Mouse (Mus musculus): ENCODE measurements around the gene Zfp362.

Gene Zfp362

DNA sequence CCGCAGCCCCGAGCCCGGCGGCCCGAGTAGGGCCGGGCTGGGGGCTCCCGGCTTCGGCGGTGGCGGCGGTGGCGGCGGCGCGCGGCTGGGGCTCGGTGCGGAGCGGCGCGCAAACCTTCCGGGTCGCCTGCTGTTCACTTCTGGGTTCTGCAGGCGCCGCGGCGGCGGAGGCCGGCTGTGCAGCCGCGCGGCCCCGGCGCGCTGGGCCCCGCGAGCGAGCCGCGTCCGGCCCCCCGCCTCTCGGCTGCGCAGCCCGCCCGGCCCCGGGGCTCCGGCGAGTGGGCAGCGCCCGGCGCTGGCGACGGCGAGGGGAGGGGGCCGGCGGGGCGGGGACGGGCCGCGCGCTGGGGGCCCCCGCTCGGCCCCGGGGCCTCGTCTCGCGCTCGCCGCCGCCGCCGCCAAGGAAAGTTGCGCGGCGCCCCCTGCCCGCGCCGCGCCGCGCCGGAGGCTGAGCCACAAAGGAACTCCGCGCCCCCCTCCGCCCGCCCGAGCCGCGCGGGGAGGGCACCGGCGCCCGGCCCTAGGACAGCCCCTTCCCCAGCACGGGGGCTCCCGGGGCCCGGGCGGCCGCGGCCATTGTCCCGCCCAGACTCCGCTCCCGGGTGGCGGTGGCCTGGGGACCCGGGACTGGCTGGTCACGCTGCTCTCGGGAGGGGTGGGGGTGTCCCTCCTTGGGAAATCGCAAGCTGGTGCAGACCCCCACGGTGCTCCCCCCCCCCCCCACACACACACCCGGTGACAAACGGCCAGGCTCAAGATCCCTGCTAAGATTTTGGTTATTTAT, at the start of gene Zfp362:
Zfp362 (minus strand) TSS at position 3 of the 784 bp plus-strand sequence.
- DNase-seq = peak; percentile 76

DNA sequence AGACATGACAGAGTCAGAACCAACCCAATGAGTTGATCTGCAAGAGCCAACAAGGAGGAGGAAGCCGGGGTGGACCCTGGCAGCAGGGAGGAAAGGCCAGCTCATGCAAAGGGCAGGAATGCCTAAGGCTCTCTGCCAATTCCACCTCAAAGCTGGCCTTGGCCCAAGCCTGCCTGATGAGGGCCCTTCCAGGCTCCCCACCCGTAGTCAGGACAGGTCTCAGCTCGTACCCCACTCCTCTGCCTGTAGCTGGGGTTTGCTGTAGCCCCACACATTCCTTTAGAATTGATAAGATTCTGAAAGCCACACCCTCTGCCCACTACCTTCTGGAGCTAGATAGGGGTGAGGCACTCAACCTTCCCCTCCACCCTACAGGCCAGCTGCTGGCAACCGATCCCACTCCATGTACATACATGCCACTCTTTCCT, 49.8 kb upstream of the Zfp362 start:
- peak; percentile 91 for DNase-seq

DNA sequence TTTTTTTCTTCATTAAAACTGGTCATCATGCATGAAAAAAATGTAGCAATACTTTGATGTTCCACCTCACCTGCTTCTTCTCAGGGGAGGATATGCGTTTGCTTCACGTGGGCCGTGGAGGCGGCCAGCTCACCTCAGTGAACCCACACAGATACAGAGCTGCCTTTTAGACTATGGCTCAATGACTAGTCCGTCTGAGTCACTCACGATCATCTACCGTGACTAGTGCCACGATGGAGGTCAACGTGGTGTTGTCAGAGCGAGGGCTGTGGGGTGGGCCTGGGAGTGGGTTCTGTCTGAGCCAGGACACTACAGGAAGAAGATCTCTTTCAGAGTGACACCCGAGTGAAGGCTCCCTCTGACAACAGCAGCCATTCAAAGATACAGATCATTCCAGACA, 47.3 kb upstream of the Zfp362 start:
- DNase-seq = no peak

DNA sequence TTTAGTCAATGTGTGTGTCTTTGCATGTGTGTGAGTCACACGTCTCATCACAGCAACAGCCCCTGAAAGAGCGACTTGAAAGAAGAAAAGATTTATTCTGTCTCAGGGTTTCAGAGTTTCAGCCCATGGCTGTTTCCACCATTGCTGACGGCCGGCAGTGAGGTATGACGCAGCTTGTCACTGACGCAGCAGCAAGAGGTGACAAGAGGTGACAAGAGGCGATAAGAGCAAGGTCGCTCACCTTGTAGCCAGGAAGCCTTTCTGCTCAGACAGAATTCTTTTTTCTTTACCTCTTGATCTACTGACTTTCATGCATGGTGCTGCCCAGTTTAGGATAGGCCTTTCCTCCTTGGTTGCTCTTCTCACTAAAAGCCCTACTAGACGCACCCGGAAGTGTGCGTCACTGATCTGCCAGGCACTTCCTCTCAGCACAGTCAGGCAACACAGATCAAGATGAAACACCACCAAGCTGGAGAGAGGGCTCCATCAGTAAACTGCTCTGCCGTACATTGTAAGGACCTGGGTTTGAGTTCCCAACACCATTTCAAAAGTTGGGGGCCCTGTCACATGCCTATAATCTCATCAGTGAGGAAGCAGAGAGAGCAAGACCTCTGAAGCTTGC, 46.5 kb upstream of the Zfp362 start:
- no peak for DNase-seq

DNA sequence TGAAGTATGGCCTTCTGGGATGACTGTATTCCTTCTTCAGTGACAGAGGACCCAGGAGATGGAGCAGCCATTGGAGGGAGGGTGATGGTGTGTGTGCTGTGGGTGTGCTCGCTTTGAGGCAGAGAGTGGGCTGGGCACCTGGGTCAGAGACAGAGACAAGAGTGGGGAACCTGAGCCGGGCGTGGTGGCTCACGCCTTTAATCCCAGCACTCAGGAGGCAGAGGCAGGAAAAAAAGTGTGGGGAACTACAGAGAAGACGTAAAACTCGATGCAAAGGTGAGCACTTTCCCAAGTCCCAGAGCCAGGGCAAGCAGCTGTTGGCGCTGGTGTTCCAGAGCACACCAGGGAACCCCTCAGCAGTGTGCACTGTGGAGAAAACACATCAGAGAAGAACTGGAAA, 43.8 kb upstream of the Zfp362 start:
- no peak for DNase-seq

DNA sequence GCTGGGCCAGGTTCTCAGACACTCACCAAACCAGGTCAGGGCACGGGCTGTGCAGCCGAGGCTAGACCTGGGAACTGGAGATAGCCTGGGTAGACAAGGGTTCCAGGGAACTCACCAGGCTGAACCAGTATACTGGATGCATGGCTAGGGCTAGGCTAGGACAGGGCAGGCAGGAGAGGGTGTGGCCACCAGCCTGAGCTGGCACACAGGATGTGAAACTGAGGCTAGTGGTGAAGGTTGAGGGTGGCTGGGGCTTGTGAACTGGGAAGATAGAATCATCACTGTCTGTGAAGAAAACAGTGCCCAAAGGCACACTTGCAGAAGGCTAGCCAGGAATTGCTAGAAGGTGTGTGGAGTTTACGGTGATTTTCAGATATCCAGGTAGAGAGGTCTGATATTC, 43.1 kb upstream of the Zfp362 start:
- DNase-seq = no peak

DNA sequence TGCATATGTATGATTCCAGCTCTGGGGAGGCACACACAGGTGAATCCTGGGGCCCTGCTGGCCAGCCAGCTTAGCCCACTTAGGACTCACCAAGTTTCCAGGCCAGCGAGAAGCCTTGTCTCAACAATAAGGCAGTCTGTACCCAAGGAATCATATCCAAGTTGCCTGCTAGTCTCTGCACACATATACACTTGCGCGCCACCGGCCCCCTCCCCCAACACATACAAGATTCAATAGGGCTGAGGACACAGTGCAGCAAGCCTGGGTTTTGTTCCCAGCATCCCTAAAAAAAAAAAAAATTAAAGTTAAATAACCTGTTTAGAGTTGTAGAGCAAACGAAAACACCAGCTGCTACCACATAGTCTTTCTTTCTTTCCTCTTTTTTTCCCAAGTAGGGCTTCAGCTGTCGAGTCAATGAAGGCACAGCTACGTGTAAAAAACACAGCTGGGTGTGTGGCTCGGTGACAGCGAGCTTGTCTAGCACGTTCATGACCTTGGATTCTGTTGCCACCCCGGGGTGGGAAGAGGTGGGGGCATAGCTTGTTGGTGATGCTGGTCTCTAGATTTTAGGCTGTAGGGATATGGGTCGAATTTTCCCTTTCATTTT, 39.6 kb upstream of the Zfp362 start:
- no peak for DNase-seq

DNA sequence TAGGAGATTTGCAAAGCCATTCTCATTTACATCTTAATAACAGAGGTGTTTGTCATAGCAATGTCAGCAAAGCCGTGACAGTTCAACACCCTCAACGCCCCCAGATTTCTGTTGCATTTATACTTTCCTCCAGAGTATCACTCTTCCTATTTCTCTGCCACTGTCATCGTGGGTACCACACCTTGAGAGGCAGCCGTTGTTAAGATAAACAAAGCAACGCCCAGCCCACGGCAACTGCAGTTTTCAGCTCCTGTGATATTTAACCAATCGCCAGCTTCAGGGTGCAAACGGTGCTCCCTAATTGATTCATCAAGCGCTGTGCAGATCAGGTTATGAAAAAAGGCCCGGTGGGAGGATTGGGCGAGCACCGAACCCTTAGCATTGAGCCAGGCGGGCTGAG, 38.7 kb upstream of the Zfp362 start:
- no peak for DNase-seq

DNA sequence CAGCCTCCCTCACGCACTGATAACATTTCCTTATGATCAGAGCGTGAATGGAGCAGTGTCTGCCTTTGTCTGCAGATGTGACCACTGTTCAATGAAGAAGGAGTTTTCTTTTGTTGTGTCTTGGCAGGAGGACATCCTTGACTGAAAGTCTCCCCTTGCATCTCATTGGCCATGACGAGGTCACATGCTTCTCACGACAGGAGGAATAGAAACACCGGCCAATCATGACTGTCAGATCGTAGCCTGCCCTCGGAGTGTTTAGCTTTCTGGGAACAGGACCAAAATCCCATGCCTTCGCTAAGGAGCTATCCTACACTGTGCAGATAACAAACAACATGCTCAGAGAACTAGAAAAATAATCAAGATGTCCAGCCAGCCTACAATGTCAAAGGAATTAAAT, 35.4 kb upstream of the Zfp362 start:
- peak; percentile 14 for DNase-seq

DNA sequence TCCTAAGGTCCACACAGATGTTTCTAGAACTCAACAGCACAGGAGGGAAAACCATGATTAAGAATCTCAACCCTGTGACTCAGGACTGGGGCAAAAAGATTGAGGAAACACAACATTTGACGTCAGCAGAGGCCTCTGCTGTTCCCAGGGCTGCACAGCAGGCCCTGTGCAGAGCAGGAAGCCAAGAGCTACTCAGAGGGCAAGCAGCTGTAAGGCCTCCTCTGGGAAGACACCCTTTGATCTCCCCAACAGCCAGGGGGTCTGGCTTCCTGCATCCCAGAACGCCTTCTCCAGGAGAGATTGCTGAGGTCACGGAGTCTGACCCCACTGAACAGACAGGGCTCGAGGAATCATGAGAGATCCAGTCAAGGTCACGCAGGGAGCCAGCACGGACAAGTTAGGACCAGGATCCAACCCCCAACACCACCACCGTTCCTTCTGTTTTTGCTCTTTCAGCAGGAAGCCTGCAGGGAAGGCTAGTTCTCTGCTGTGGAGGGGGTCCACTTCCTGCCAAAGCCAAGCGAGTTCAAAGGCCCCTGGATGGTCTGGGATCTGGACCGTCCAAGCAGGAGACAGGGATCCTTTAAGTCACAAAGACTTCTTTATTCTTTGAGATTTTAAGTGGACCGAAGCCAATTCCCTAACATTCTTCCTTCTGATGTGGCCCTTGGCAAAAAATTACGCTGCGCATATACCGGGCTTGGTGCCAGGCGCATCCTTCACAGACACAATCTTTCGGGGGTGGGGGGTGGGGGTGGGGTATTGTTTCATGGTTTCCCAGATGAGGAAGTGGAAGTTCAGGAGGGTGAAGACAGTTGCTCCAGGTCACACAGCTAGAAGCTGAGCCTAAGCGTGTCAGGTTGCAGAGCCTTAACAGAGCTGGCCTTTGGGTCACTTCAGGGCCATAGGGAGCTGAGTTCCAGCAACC, 34.2 kb upstream of the Zfp362 start:
- DNase-seq = peak; percentile 81

DNA sequence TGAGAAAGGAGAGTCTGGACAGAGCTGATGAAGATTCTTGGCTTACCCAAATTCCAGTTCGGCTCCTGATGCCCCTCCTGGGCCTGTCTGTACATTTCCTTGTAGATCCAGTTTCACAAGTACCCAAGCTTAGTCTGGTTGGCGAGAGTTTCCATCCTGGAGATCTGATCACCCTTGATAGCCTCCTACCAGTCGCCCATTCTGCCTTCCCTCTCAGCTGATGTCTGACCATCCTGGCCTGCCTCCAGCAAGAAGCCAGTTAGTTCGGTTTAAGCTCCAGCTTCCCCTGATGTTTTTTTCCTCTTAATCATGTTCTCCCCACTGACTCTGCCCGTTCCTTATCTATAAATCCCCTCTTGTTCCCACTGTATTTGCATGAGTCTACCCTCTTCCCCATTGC, 32.4 kb upstream of the Zfp362 start:
- no peak for DNase-seq

DNA sequence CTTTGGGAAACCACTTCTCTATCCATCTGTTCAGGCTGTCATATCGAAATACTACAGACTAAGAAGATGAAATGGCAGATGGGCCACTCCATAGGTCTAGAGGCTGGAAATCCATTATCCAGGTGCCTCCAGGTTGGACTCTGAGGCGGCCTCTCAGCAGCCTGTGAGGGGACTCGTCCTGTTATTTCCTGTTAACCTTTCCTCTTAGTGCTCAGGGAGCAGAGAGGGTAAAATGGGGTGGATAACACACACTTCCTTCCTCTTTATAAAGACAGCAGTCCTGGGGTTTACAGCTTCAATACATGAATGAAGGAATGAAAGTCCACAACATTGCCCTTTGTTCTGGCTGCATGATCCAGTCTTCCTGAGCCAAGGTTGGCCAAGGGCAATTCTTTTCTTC, 18.3 kb upstream of the Zfp362 start:
- no peak for DNase-seq

DNA sequence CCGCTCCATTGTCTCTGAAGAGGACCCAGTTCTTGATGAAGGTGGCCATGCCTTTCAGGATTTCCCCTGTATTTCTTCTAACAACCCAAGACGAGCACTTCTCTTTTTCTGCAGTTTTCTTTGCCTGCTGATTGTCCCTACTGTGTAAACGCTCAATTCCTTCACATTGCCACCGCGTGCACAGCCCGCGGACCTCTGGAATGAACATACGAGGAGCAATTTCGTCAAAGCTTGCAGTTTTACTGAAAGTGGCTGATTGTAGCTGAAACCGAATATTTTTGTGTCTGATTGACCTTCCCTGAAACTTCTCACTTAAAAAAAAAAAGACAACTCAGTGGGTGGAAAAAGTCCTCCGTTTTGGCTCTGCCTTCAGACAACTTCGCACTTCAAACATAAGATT, 14.7 kb upstream of the Zfp362 start:
- no peak for DNase-seq

DNA sequence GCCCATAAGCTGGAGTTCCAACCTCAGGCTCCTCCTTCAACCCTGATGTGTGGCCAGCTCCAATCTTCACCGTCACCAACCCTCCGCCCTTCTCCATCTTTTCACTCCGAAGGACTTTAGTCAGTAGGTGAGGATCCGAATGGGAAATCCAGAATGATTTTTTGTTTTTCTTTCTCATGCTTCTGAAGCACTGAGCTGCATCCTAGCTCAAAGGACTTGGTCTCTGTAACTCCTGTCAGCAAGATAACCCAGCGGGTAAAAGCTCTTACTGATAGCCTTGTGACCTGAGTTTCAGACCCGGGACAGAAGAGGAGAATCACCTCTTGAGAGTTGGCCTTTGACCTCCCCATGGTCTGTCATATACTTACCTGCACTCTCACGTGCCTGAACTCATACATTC, 11.2 kb upstream of the Zfp362 start:
- no peak for DNase-seq

DNA sequence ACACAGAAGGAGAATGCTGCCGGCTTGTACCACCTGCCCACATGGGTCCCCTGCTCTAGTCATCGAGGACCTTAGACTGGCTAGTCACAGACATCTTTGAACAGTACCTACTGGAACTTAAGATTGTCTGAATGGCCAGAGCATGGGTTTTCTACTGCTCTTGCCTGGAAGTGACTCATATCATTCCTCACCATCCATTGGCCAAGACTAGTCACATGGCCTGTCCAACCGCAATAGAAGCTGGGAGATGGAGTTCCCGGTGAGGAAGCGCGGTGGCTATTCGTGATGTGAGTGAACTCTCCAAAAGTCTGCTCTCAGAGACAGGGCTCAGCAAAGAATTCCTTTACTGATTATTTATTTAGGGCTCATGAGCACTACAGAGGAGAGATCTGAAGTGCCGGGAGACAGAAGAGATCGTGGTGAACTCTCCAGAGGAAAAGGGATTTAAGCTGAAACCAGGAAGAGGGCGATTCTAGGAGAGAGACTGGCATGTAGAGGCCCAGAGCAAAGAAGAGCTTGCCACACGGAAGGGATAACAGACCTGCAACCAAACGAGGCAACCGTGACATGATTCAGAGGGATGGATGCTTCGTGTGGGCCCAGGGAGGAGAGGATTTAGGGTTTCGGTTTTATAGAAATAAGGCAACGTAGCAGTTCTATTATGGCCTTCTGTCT, 5.7 kb upstream of the Zfp362 start:
- DNase-seq = peak; percentile 89

DNA sequence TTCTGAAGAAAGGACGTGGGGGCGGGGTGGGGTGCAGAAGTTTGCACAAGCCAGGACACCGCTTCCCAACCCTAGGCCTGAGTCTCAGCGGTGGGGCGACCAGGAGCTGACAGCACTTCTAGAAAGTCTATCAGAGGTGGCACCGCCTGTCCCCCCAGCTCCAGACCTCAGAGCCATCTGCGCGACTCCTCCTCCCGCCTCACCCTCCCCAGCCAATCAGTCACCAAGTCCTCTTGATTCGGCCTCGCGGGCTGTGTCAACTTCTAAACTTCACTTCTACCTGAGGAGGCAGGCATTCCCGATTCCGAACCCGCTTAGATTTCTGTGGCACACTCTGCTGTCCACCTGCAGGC, 958 bp upstream of the Zfp362 start:
- peak; percentile 78 for DNase-seq

DNA sequence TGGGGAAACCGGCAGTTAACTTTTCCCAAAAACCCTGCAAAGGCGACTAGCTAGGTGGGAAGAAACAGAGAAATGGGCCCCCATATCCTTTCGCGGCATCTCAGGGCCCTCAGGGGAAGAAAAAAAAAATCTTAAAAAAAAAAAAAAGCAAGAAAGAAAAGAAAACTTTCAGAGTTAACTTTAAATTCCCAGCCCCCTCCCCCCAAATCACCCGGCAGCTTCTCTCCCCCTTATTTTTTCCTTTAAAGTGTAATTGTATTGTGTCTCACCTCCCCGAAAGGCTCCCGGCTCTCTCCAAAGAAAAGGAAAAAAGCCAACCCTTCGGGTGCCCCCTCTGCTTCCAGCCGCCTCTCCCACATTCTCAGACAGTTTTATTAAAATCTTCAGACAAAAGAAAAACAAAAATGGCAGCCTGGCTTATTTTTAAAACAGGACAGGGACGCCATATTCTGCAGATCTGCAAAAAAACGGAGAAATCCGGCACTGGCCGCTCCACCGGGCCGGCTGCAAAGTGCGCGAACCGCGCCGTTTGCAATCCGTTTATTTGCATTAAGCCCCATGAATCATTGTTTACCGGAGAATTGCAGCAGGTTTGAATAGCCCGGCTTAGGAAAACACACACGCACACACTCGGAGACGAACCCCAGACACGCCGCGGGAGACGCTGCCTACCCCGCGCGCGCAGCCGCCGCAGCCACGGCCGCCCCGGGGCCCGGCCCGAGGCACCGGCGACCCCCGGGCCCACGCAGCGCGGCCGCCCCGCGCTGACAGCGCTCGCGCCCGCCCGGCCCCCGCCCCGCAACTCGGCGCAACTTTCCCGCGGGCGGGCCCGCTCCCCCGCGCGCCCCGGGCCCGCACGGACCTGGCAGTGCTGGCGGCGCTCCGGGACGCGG, 449 bp downstream of the Zfp362 start:
- DNase-seq = peak; percentile 55

DNA sequence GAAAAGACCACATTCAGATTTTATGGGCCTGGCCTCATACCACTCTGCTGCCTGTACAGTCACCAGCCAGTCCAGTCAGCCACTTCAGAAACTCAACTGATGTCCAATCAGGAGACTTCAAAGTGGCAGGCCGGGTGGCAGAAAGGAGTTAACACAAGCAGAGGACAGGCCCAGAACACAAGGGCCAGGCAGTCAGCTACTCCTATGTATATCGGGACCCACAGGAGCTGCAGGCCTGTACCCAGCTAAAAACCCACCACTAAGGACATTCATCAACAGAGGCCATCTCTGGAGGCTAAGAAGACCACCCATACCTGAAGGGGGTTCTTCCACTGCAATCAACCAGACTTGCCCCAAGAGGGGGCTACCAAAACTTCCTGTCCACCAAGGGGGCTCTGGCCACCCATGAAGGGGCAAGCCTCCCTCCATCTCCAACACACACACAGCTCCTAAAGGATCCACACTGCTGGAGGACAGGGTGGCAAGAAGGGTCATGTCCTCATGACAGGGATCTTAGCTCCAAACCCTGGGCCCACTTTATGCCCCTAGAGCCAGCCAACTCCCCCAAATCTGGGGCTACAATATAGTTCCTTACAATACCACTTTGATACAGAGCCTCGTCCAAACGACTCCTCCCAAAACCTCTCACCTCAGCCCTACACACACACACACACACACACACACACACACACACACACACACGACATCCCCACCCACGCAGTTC, 1.3 kb downstream of the Zfp362 start:
- DNase-seq = no peak

DNA sequence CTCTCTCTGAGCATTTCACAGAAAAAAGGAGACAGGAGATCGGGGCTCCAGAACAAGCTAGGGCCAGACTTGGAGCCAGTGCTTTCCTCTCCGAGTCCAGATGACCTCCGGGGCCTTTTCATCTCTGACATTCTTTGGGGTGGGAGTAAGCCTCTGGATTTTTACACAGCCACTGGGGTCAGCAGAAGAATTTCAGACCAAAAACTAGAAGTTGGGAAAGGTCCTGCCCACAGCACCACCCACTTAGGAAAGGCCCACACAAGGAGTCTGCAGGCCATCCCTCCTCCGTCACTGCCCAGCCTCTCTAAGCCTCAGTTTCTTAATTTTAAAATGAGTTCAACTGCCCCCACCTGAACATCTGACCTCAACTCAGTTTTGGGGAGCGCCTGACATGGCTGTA, 2.3 kb downstream of the Zfp362 start:
- peak; percentile 59 for DNase-seq

DNA sequence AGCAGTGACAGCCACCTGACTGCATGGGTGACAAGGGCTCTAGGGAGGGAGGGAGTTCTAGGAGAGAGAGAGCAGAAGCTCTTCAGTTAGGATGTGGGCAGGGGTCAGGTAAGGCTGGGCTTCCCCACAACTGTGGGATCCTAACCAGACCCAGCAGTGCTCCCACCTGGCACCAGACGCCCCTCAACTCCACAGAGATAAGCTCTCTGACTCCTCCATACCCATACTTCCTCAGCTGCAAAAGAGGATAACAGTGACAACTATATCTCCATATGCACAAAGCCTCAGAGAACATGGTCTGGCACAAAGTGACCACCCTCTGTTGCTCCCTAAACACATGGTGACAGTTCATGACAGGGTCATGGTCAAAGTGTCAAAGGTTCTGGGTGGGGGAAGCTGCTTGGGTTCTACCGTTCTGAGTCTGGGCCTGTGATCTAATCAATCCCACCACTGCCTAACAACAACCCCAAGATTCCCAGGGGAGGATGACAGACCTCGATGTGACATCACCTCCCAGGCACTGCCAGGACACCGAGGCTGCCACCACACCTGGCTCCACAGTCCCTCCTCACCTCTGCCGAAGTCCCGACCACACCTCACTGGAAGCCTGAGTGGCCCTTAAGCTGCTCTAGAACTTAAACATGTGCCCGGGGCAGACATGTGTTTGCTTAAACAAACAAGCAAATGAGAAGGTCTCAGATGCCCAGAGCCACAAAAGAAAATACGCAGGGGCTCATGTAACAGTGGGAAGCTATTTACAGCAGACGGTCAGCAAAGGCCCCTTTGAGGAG, 4.0 kb downstream of the Zfp362 start:
- no peak for DNase-seq
